Mouse (Mus musculus) stomach, postnatal 0 days (tissue): Measurements from ENCODE around the gene Alg1.

ENCODE experiments used
- CTCF ChIP-seq: IDR thresholded peaks from 2 replicates; pipeline ENCODE4 v1.5.1; 2016; ENCODE audit warnings: antibody characterized with exemption, low read depth, mild to moderate bottlenecking, moderate library complexity
- EP300 ChIP-seq: optimal IDR thresholded peaks from 2 replicates; pipeline ENCODE3; 2016; ENCODE audit warnings: antibody characterized with exemption

GRCm38 (mm10) chr16:5184956-5185355 lies 48.5 kb upstream of the Alg1 start:
- no peak for TF ChIP-seq CTCF
- no peak for TF ChIP-seq EP300
